Mouse (Mus musculus) megakaryocyte-erythroid progenitor cell, adult 5-6 weeks (primary cell): ENCODE measurements around the gene Dab2. TPM values are rescaled to one million over a fixed set of nuclear protein-coding genes. Genes with fewer than 3 reads are reported as not detected.

Experiments used
- ATAC-seq: replicated peaks from 2 replicates; pipeline ENCODE4 v1.8.0; 2016; ENCODE audit warnings: mild to moderate bottlenecking, inconsistent platforms; ENCODE audit not compliant: severe bottlenecking, poor library complexity, low FRiP score, low TSS enrichment
- total RNA-seq, 2 experiments: library from RNA; stranded (forward) in 1 of 2; stranded (reverse) in 1 of 2; fragments of 200-1000, 215-1000 nt in 1 of 2; fragments of >200 nt in 1 of 2; fragmentation: Nextera tagmentation in 1 of 2; gene quantifications; 2 replicates each; pipeline ENCODE4 v1.2.3; 2014 to 2017

The Dab2 gene
- total RNA-seq (2014; fragmentation: Nextera tagmentation) = not detected in 2 replicates
- not detected in 2 replicates for total RNA-seq (2017)

- ATAC-seq = no peak
Measured at GRCm38 (mm10) chr15:6299554-6299953, at the start of gene Dab2. Gene Dab2, plus strand, starts transcription at chr15:6299788.

- ATAC-seq = no peak
Measured at GRCm38 (mm10) chr15:6253471-6253870, 46.1 kb upstream of the Dab2 start.

- ATAC-seq = no peak
Measured at GRCm38 (mm10) chr15:6254383-6254782, 45.2 kb upstream of the Dab2 start.

GRCm38 (mm10) chr15:6257049-6257448 is 42.5 kb upstream of the Dab2 start:
- no peak for ATAC-seq

- no peak for ATAC-seq
Measured at GRCm38 (mm10) chr15:6259957-6260740, 39.4 kb upstream of the Dab2 start.

- no peak for ATAC-seq
Measured at GRCm38 (mm10) chr15:6260741-6261430, 38.7 kb upstream of the Dab2 start.

GRCm38 (mm10) chr15:6267147-6267758 is 32.3 kb upstream of the Dab2 start:
- ATAC-seq = no peak

GRCm38 (mm10) chr15:6278606-6279468 is 20.8 kb upstream of the Dab2 start:
- ATAC-seq = no peak

- no peak for ATAC-seq
Measured at GRCm38 (mm10) chr15:6280021-6280451, 19.6 kb upstream of the Dab2 start.

GRCm38 (mm10) chr15:6283249-6283648 is 16.3 kb upstream of the Dab2 start:
- ATAC-seq = no peak

GRCm38 (mm10) chr15:6296071-6296470 is 3.5 kb upstream of the Dab2 start:
- ATAC-seq = no peak

GRCm38 (mm10) chr15:6298726-6299125 is 862 bp upstream of the Dab2 start:
- no peak for ATAC-seq

GRCm38 (mm10) chr15:6302219-6302618 is 2.6 kb downstream of the Dab2 start:
- ATAC-seq = no peak

- no peak for ATAC-seq
Measured at GRCm38 (mm10) chr15:6303822-6304221, 4.2 kb downstream of the Dab2 start.

GRCm38 (mm10) chr15:6309633-6310032 is 10.0 kb downstream of the Dab2 start:
- ATAC-seq = no peak

GRCm38 (mm10) chr15:6310417-6310816 is 10.8 kb downstream of the Dab2 start:
- no peak for ATAC-seq

GRCm38 (mm10) chr15:6312396-6312795 is 12.8 kb downstream of the Dab2 start:
- ATAC-seq = no peak

- no peak for ATAC-seq
Measured at GRCm38 (mm10) chr15:6319352-6319751, 19.8 kb downstream of the Dab2 start.

- no peak for ATAC-seq
Measured at GRCm38 (mm10) chr15:6320501-6320900, 20.9 kb downstream of the Dab2 start.
